Mouse (Mus musculus) bone marrow macrophage, adult 2 months (primary cell): ENCODE measurements around the gene Sgk1. TPM values are rescaled to one million over a fixed set of nuclear protein-coding genes. Genes with fewer than 3 reads are reported as not detected.

ENCODE experiments used
- H3K27ac ChIP-seq: 2 replicates; pipeline ENCODE4 v1.5.1; 2012; ENCODE audit warnings: low read depth, low read length; ENCODE audit not compliant: insufficient read depth
- H3K4me1 ChIP-seq: 2 replicates; pipeline ENCODE4 v1.6.1; 2012; ENCODE audit warnings: low read length; ENCODE audit not compliant: control insufficient read depth, insufficient read depth
- H3K4me3 ChIP-seq: 2 replicates; pipeline ENCODE4 v1.5.1; 2012; ENCODE audit warnings: mild to moderate bottlenecking, low read length, moderate library complexity; ENCODE audit not compliant: insufficient read depth
- CTCF ChIP-seq: IDR thresholded peaks from 2 replicates; pipeline ENCODE4 v1.5.1; 2012; ENCODE audit warnings: low read depth, mild to moderate bottlenecking, low read length, moderate library complexity
- POLR2A ChIP-seq: IDR thresholded peaks from 2 replicates; pipeline ENCODE4 v1.6.1; 2012; ENCODE audit warnings: mild to moderate bottlenecking, low read depth, low read length, borderline replicate concordance
- polyA plus RNA-seq: library from polyadenylated mRNA; stranded (reverse); fragments of >200 nt; gene quantifications from 2 replicates; pipeline ENCODE4 v1.2.4, GENCODE M21; 2012; ENCODE audit not compliant: missing spikeins, insufficient read depth, insufficient read length

Gene Sgk1
- polyA plus RNA-seq, 1 experiment = 80.9 TPM

DNA sequence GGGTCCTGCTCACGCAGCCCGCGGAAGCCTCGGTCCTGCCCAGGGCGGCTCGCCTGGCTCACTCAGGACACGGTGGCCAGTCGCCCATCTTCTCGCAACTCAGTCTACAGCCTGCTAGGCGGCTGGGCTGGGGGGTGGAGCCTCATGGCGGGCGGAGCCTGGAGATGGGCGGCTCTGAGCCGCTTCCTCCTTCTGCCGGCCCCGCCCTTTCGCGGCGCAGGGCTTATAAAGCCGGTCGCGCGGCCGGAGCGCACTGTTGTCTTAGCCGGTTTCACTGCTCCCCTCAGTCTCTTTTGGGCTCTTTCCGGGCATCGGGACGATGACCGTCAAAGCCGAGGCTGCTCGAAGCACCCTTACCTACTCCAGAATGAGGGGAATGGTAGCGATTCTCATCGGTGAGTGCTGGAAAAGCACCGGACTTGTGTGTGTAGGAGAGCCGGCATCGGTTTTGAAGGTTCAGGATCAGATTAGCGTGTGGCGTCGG is 112.5 kb downstream of the Sgk1 start:
- H3K4me3 ChIP-seq = peak overlapping the region; percentile 75
- TF ChIP-seq CTCF = no peak
- TF ChIP-seq POLR2A = peak; percentile 95
- peak overlapping the region; percentile 71 for H3K27ac ChIP-seq
- H3K4me1 ChIP-seq = peaks cover 4% of the 10 kb centered on the region; the same call in 1 of the 2 replicates

GRCm38 (mm10) chr10:21995221-21995620 is 113.2 kb downstream of the Sgk1 start:
- no peak for TF ChIP-seq POLR2A
- TF ChIP-seq CTCF = no peak
- Histone ChIP-seq H3K27ac (no peak overlapping the region), H3K4me3 (peak overlapping the region; percentile 75; the same call in 1 of the 2 replicates), H3K4me1 (peaks cover 4% of the 10 kb centered on the region; the same call in 1 of the 2 replicates)

DNA sequence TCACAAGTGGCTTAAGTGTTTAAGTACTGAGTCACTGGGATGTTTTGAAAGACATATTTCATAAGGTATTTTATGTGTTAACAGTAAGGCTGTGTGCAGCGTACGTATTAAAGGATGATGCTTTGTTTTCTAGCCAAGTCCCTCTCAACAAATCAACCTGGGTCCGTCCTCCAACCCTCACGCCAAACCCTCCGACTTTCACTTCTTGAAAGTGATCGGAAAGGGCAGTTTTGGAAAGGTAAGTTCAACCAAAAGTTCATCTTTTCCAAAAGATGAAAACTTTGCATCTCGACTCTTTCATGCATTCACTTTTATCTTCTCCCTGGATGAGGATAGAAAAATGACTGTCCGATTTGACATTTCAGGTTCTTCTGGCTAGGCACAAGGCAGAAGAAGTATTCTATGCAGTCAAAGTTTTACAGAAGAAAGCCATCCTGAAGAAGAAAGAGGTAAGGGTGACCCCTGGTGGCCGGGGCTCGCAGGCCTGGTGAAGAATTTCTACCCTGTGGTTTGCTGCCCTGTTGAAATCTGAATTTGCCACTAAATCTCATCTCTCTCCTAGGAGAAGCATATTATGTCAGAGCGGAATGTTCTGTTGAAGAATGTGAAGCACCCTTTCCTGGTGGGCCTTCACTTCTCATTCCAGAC is 113.8 kb downstream of the Sgk1 start:
- H3K4me1 ChIP-seq = peaks cover 4% of the 10 kb centered on the region; the same call in 1 of the 2 replicates
- peak overlapping the region; percentile 7; the same call in 1 of the 2 replicates for H3K4me3 ChIP-seq
- no peak overlapping the region for H3K27ac ChIP-seq
- TF ChIP-seq CTCF = peak; percentile 61
- no peak for TF ChIP-seq POLR2A

DNA sequence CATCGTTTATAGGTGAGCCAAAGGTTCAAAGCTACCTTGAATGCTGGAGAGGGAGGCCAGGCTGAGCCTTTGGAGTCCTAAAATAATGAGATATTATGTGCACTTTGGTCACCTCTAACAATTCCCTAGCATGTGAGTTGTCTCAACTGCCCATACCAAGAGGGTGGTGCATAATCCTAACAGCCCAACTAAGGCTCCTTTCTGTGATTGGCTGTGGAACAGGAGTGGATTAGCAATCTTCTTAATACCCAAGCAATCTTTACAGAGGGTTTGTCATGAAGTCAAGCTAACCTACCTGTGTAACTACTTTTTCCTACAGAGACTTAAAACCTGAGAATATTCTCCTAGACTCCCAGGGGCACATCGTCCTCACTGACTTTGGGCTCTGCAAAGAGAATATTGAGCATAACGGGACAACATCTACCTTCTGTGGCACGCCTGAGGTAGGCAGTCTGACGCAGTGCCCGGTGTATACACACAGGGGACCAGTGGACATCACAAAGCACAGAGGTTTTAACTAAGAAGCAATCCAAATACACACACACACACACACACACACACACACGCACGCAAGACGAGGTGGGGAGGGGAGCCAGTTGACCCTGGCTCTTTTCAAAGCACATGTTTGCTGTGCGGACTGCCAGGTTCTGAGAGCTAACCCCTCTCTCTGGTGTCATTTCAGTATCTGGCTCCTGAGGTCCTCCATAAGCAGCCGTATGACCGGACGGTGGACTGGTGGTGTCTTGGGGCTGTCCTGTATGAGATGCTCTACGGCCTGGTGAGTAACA is 114.9 kb downstream of the Sgk1 start:
- H3K4me3 ChIP-seq = no peak overlapping the region
- TF ChIP-seq CTCF (no peak), POLR2A (no peak)
- no peak overlapping the region for H3K27ac ChIP-seq
- H3K4me1 ChIP-seq = 0 out of 2 replicates have a peak, but pooled peaks cover 2% of the 10 kb centered on the region

- TF ChIP-seq POLR2A (no peak), CTCF (no peak)
- 0 out of 2 replicates have a peak, but pooled peaks cover 2% of the 10 kb centered on the region for H3K4me1 ChIP-seq
- no peak overlapping the region for H3K27ac ChIP-seq
- no peak overlapping the region for H3K4me3 ChIP-seq
Observed at GRCm38 (mm10) chr10:21997550-21998204, 115.7 kb downstream of the Sgk1 start.

DNA sequence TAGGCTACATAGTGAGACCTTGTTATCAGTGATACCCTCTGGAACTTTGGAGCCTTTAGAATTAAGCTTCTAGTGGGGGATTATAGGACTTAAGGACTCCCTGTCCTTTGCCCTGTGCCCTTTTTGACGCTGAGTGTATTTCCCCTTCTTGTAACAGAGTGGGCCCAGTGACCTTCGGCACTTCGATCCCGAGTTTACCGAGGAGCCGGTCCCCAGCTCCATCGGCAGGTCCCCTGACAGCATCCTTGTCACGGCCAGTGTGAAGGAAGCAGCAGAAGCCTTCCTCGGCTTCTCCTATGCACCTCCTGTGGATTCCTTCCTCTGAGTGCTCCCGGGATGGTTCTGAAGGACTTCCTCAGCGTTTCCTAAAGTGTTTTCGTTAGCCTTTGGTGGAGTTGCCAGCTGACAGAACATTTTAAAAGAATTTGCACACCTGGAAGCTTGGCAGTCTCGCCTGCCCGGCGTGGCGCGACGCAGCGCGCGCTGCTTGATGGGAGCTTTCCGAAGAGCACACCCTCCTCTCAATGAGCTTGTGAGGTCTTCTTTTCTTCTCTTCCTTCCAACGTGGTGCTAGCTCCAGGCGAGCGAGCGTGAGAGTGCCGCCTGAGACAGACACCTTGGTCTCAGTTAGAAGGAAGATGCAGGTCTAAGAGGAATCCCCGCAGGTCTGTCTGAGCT is 116.7 kb downstream of the Sgk1 start:
- no peak overlapping the region for H3K27ac ChIP-seq
- H3K4me3 ChIP-seq = no peak overlapping the region
- 0 out of 2 replicates have a peak, but pooled peaks cover 2% of the 10 kb centered on the region for H3K4me1 ChIP-seq
- no peak for TF ChIP-seq POLR2A

DNA sequence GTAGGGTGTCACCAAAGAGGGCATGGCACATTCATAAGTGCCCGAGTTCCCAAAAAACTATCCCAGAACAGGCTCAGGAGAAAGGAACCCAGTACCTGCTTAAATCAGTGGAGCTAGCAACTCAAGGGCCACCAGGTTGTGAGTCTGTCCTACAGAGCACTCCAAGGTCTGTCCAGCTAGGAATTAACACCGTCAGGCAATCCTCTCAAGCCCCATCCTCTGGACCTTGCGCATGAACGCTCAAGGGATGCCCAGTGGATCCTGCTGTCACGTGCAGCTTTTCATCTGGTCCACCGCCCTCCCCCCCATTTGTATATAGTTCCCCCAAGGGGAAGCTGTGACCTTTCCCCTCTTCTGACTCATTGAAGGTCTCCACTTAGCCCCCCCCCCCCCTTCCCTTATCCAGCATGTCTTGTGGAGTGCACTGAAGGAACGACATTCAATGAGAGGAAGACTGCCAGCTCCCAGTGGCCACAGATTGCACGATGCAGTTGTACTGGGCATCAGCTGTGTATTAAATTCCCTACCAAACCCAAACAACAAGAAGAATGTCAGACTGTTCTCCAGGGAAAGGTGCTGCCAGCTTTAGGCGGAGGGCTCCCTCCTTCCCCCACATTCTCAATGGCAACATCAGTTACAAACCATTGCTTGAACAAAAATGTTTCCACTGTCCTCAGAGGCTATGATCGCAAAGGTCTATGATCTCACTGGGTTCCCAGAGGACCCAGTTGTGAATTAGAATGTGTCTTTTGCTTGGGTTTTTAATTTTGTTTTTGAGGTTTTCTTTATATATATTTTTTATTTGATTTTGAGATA is 118.7 kb downstream of the Sgk1 start:
- 0 out of 2 replicates have a peak, but pooled peaks cover under 1% of the 10 kb centered on the region for H3K4me1 ChIP-seq
- no peak overlapping the region for H3K4me3 ChIP-seq
- TF ChIP-seq CTCF (no peak), POLR2A (no peak)
- no peak overlapping the region for H3K27ac ChIP-seq

GRCm38 (mm10) chr10:22001621-22002020 is 119.6 kb downstream of the Sgk1 start:
- H3K27ac ChIP-seq = no peak overlapping the region
- no peaks in the 10 kb centered on the region for H3K4me1 ChIP-seq
- no peak overlapping the region for H3K4me3 ChIP-seq
- TF ChIP-seq POLR2A (no peak), CTCF (no peak)
